Mouse (Mus musculus) neural tube, embryonic 14.5 days (tissue): ENCODE measurements around the gene Kctd6. TPM values are rescaled to one million over a fixed set of nuclear protein-coding genes. Genes with fewer than 3 reads are reported as not detected.
"Not testable (repeated sequence)": the region's sequence is repeated elsewhere in the genome, so short reads cannot be mapped to it uniquely, and the experiment has no call there.

ENCODE experiments used
- ATAC-seq: fragments of 200-750 bp; cut with Nextera tagmentation; 2 replicates; pipeline ENCODE4 v1.8.0; 2017; ENCODE audit warnings: low read depth, mild to moderate bottlenecking, moderate TSS enrichment, moderate library complexity
- H3K27ac ChIP-seq: fragments of 300-500 bp; sonication (generic); 2 replicates; pipeline ENCODE4 v1.5.1; 2014; ENCODE audit warnings: low read depth, mild to moderate bottlenecking, control low read depth, low read length, moderate library complexity, mixed read lengths
- H3K27me3 ChIP-seq: fragments of 300-500 bp; sonication (generic); 2 replicates; pipeline ENCODE4 v1.6.1; 2014; ENCODE audit warnings: low read length; ENCODE audit not compliant: control insufficient read depth, insufficient read depth
- H3K36me3 ChIP-seq: fragments of 300-500 bp; sonication (generic); 2 replicates; pipeline ENCODE4 v1.6.1; 2014; ENCODE audit warnings: low read length, mixed read lengths; ENCODE audit not compliant: control insufficient read depth, insufficient read depth
- H3K4me1 ChIP-seq: fragments of 300-500 bp; sonication (generic); 2 replicates; pipeline ENCODE4 v1.6.1; 2014; ENCODE audit warnings: low read length; ENCODE audit not compliant: control insufficient read depth, insufficient read depth
- H3K4me2 ChIP-seq: fragments of 300-500 bp; sonication (generic); 2 replicates; pipeline ENCODE4 v1.6.1; 2014; ENCODE audit warnings: mild to moderate bottlenecking, low read depth, low read length, control low read depth
- H3K4me3 ChIP-seq: fragments of 300-500 bp; sonication (generic); 2 replicates; pipeline ENCODE4 v1.5.1; 2014; ENCODE audit warnings: low read depth, low read length, control low read depth, mixed read lengths
- H3K9ac ChIP-seq: fragments of 300-500 bp; sonication (generic); replicated peaks from 2 replicates; pipeline ENCODE4 v1.6.1; 2014; ENCODE audit warnings: low read depth, mild to moderate bottlenecking, control low read depth, low read length, mixed read lengths
- H3K9me3 ChIP-seq: fragments of 300-500 bp; sonication (generic); 2 replicates; pipeline ENCODE4 v1.6.1; 2016; ENCODE audit warnings: low read length; ENCODE audit not compliant: control insufficient read depth
- WGBS: fragments of 180-500 bp; shearing (Covaris S2); extraction: QIAGEN DNeasy Blood & Tissue Kit; methylation state at CpG from one replicate; pipeline ENCODE4 v1.1.7; 2014; 5-methylcytosine and 5-hydroxymethylcytosine counted together
- polyA plus RNA-seq: library from polyadenylated mRNA; unstranded; fragments of >200 nt; fragmentation: Nextera tagmentation; extraction: Ambion mirVana; gene quantifications from 2 replicates; pipeline ENCODE4 v1.2.1, GENCODE M21; 2014

The Kctd6 gene
- polyA plus RNA-seq, 1 experiment from 2014 or later = 10.8 TPM

- ATAC-seq = no peak
- Histone ChIP-seq H3K4me3 (no peak overlapping the region), H3K4me1 (no peaks in the 10 kb centered on the region), H3K9ac (no peak overlapping the region), H3K27me3 (no peaks in the 10 kb centered on the region), H3K27ac (no peak overlapping the region), H3K9me3 (no peaks in the 10 kb centered on the region), H3K4me2 (no peak overlapping the region), H3K36me3 (no peaks in the 10 kb centered on the region)
- 96% methylated on average over 1 of the region's 1 CpGs for WGBS
Observed at GRCm38 (mm10) chr14:8264378-8264777, 50.4 kb downstream of the Kctd6 start.

- H3K9ac ChIP-seq, H3K4me2 ChIP-seq, H3K9me3 ChIP-seq, H3K27ac ChIP-seq, H3K27me3 ChIP-seq, H3K4me1 ChIP-seq, H3K36me3 ChIP-seq, ATAC-seq, H3K4me3 ChIP-seq: not testable (repeated sequence)
- 92% methylated on average over 8 of the region's 8 CpGs for WGBS
Observed at GRCm38 (mm10) chr14:8271281-8271680, 57.3 kb downstream of the Kctd6 start.

Other genes starting within 250 kb of the Kctd6 start
- gene Dnase1l3, start 219.6 kb upstream of the Kctd6 start, polyA plus RNA-seq = 0.06 and 0.11 TPM in 2 replicates
- 32.4 and 35.3 TPM in 2 replicates for gene Abhd6, start 211.2 kb upstream of the Kctd6 start, polyA plus RNA-seq
- 54.0 and 55.3 TPM in 2 replicates for gene Rpp14, start 133.8 kb upstream of the Kctd6 start, polyA plus RNA-seq
- gene Pxk, start 115.9 kb upstream of the Kctd6 start, polyA plus RNA-seq = 76.5 and 85.0 TPM in 2 replicates
- 276 and 285 TPM in 2 replicates for gene Pdhb, start 41.1 kb upstream of the Kctd6 start, polyA plus RNA-seq
- gene Acox2, start 45.2 kb downstream of the Kctd6 start, polyA plus RNA-seq = not detected in 2 replicates
- gene Fam107a, start 103.9 kb downstream of the Kctd6 start, polyA plus RNA-seq = 0.07 and 0.13 TPM in 2 replicates
- not detected in 2 replicates for gene Oit1, start 164.6 kb downstream of the Kctd6 start, polyA plus RNA-seq